In genomic region chr11:121232706-121233105, GRCm38 (mm10) we compare ENCODE assay signal across 22 mouse cellular contexts. TPM values are rescaled to one million over a fixed set of nuclear protein-coding genes. Genes with fewer than 3 reads are reported as not detected.
A peak's percentile ranks its signal among the peaks of the same experiment; 100 is the strongest.
DNase-seq lines count a peak whose midpoint lies in the region; ATAC-seq and TF ChIP-seq lines count a peak whose summit lies in the region.
"Had no signal": no experiment of that assay in that cellular context is flagged by ENCODE, and none has a peak within 500 bp of the region (broad histone marks: within the 10 kb centered on the region; RNA-seq: fewer than 3 reads in every experiment).

No protein-coding gene starts in this region.

- DNase-seq in midbrain, postnatal 0 days (ENCODE audit: low spot score): no peak
- DNase-seq in liver, embryonic 14.5 days (ENCODE audit: low read depth in 3 of 3, low spot score in 3 of 3): peak in 1 of 3 experiments; percentile 32
- DNase-seq in kidney, adult 18-20 months: no peak
- no peak for DNase-seq in thymus, postnatal 36 days
- no peak for DNase-seq in gastrocnemius, postnatal 36 days
- DNase-seq: B cell, adult 2 months; cerebellum, adult 9-11 months; gastrocnemius, postnatal 10 days; heart, postnatal 10 days; kidney, postnatal 4 days; lung, embryonic 14.5 days; thymus, adult 18-20 months had no signal

- intact Hi-C loops in gastrocnemius, postnatal 36 days (cut with DNase I): no loop called here

- ATAC-seq in heart, embryonic 13.5 days (ENCODE audit: extremely low read depth, insufficient number of reproducible peaks, low FRiP score, low TSS enrichment): no peak
- no peak for ATAC-seq in heart, embryonic 11.5 days (replicated peaks; ENCODE audit: insufficient number of reproducible peaks, low FRiP score, low TSS enrichment)
- ATAC-seq in midbrain, embryonic 13.5 days: no peak
- no peak for ATAC-seq in midbrain, postnatal 0 days (ENCODE audit: low FRiP score)
- ATAC-seq in liver, embryonic 14.5 days (ENCODE audit: insufficient read depth): no peak
- ATAC-seq: hindbrain, embryonic 16.5 days; intestine, embryonic 16.5 days had no signal

- no peak for TF ChIP-seq CTCF in midbrain, postnatal 0 days (IDR thresholded peaks at IDR 0.05)
- TF ChIP-seq CTCF in liver, embryonic 14.5 days (IDR thresholded peaks at IDR 0.05; ENCODE audit: low read depth): no peak

- H3K27ac ChIP-seq in heart, embryonic 13.5 days (replicated peaks): peak overlapping the region; percentile 43
- no peak overlapping the region; the same call in 1 of the 2 replicates for H3K27ac ChIP-seq in heart, embryonic 11.5 days (ENCODE audit: low read depth, low read length)
- H3K27ac ChIP-seq in midbrain, embryonic 13.5 days: no peak overlapping the region
- H3K27ac ChIP-seq in midbrain, postnatal 0 days (ENCODE audit: low read depth, low read length): no peak overlapping the region
- peak overlapping the region; percentile 55 for H3K27ac ChIP-seq in liver, embryonic 14.5 days
- H3K27ac ChIP-seq: forebrain, embryonic 12.5 days; kidney, embryonic 15.5 days; macrophage; midbrain, embryonic 10.5 days; neural tube, embryonic 13.5 days had no signal

- peak overlapping the region; percentile 55; the same call in 1 of the 2 replicates for H3K9ac ChIP-seq in heart, embryonic 13.5 days
- no peak overlapping the region for H3K9ac ChIP-seq in heart, embryonic 11.5 days (ENCODE audit: low read depth, low read length)
- 0 out of 2 replicates have a peak overlapping the region, but pooled peaks have one; percentile 28 for H3K9ac ChIP-seq in midbrain, embryonic 13.5 days (replicated peaks)
- no peak overlapping the region for H3K9ac ChIP-seq in midbrain, postnatal 0 days (replicated peaks; ENCODE audit: low read length, poor library complexity, severe bottlenecking)
- H3K9ac ChIP-seq in liver, embryonic 14.5 days (replicated peaks): no peak overlapping the region
- H3K9ac ChIP-seq: forebrain, embryonic 12.5 days; kidney, embryonic 15.5 days; lung, embryonic 14.5 days; neural tube, embryonic 13.5 days had no signal

- TF ChIP-seq EP300 in liver, embryonic 14.5 days (IDR thresholded peaks at IDR 0.05; ENCODE audit: low read depth): no peak

- no peaks in the 10 kb centered on the region for H3K9me3 ChIP-seq in heart, embryonic 13.5 days
- H3K9me3 ChIP-seq in heart, embryonic 11.5 days (replicated peaks; ENCODE audit: control insufficient read depth, low read length): no peaks in the 10 kb centered on the region
- no peaks in the 10 kb centered on the region for H3K9me3 ChIP-seq in midbrain, embryonic 13.5 days
- no peaks in the 10 kb centered on the region for H3K9me3 ChIP-seq in midbrain, postnatal 0 days (ENCODE audit: low read length)
- H3K9me3 ChIP-seq in liver, embryonic 14.5 days (ENCODE audit: control insufficient read depth, low read length): no peaks in the 10 kb centered on the region
- H3K9me3 ChIP-seq: forebrain, embryonic 12.5 days; kidney, embryonic 15.5 days; midbrain, embryonic 10.5 days; neural tube, embryonic 13.5 days had no signal

- 28% methylated on average over 4 of the region's 4 CpGs for WGBS in heart, embryonic 13.5 days
- WGBS in heart, embryonic 11.5 days (ENCODE audit: insufficient replicate concordance): 11% methylated on average over 4 of the region's 4 CpGs
- 35% methylated on average over 4 of the region's 4 CpGs for WGBS in midbrain, embryonic 13.5 days
- WGBS in midbrain, postnatal 0 days: 30% methylated on average over 4 of the region's 4 CpGs
- WGBS in liver, embryonic 14.5 days (ENCODE audit: insufficient replicate concordance): 23% methylated on average over 4 of the region's 4 CpGs

- no peak overlapping the region for H3K4me3 ChIP-seq in heart, embryonic 13.5 days
- H3K4me3 ChIP-seq in heart, embryonic 11.5 days (ENCODE audit: low read depth, low read length): no peak overlapping the region
- H3K4me3 ChIP-seq in midbrain, embryonic 13.5 days (replicated peaks): no peak overlapping the region
- no peak overlapping the region for H3K4me3 ChIP-seq in midbrain, postnatal 0 days (ENCODE audit: low read depth, low read length)
- H3K4me3 ChIP-seq in liver, embryonic 14.5 days (ENCODE audit: insufficient read depth in 1 of 2, low read depth in 2 of 2, low read length in 2 of 2): no peak overlapping the region
- H3K4me3 ChIP-seq: forebrain, embryonic 12.5 days; kidney, embryonic 15.5 days; midbrain, embryonic 10.5 days; neural tube, embryonic 13.5 days had no signal

- no peaks in the 10 kb centered on the region for H3K36me3 ChIP-seq in heart, embryonic 13.5 days
- H3K36me3 ChIP-seq in heart, embryonic 11.5 days (ENCODE audit: control insufficient read depth, insufficient read depth, low read length): no peaks in the 10 kb centered on the region
- H3K36me3 ChIP-seq in midbrain, embryonic 13.5 days: no peaks in the 10 kb centered on the region
- no peaks in the 10 kb centered on the region for H3K36me3 ChIP-seq in midbrain, postnatal 0 days (ENCODE audit: insufficient read depth, low read length)
- H3K36me3 ChIP-seq in liver, embryonic 14.5 days (replicated peaks; ENCODE audit: control insufficient read depth, insufficient read depth, low read depth): no peaks in the 10 kb centered on the region
- H3K36me3 ChIP-seq: forebrain, embryonic 12.5 days; kidney, embryonic 15.5 days; midbrain, embryonic 10.5 days; neural tube, embryonic 13.5 days had no signal

- peaks cover 40% of the 10 kb centered on the region for H3K4me1 ChIP-seq in heart, embryonic 13.5 days
- H3K4me1 ChIP-seq in heart, embryonic 11.5 days (ENCODE audit: control insufficient read depth, insufficient read depth, low read length): peaks cover 16% of the 10 kb centered on the region
- peaks cover 26% of the 10 kb centered on the region for H3K4me1 ChIP-seq in midbrain, embryonic 13.5 days (replicated peaks)
- H3K4me1 ChIP-seq in midbrain, postnatal 0 days (ENCODE audit: insufficient read depth, low read length): peaks cover 11% of the 10 kb centered on the region
- peaks cover 44 to 50% of the 10 kb centered on the region in 2 experiments for H3K4me1 ChIP-seq in liver, embryonic 14.5 days (replicated peaks; ENCODE audit: control insufficient read depth in 2 of 2, insufficient read depth in 2 of 2, low read length in 1 of 2)

- no peaks in the 10 kb centered on the region for H3K27me3 ChIP-seq in heart, embryonic 13.5 days (replicated peaks)
- H3K27me3 ChIP-seq in heart, embryonic 11.5 days (ENCODE audit: control insufficient read depth, insufficient read depth, low read length): no peaks in the 10 kb centered on the region
- H3K27me3 ChIP-seq in midbrain, embryonic 13.5 days: no peaks in the 10 kb centered on the region
- H3K27me3 ChIP-seq in midbrain, postnatal 0 days (ENCODE audit: insufficient read depth, low read length): no peaks in the 10 kb centered on the region
- no peaks in the 10 kb centered on the region for H3K27me3 ChIP-seq in liver, embryonic 14.5 days (ENCODE audit: control insufficient read depth, insufficient read depth, low read length)
- H3K27me3 ChIP-seq: forebrain, embryonic 12.5 days; kidney, embryonic 15.5 days; neural tube, embryonic 13.5 days had no signal

- 0 out of 2 replicates have a peak overlapping the region, but pooled peaks have one; percentile 0 for H3K4me2 ChIP-seq in heart, embryonic 13.5 days
- H3K4me2 ChIP-seq in heart, embryonic 11.5 days: no peak overlapping the region
- H3K4me2 ChIP-seq in midbrain, embryonic 13.5 days (replicated peaks): no peak overlapping the region
- H3K4me2 ChIP-seq in midbrain, postnatal 0 days (ENCODE audit: low read depth, low read length, poor library complexity, severe bottlenecking): no peak overlapping the region
- H3K4me2 ChIP-seq in liver, embryonic 14.5 days (ENCODE audit: low read depth): peak overlapping the region; percentile 20; the same call in 1 of the 2 replicates
- H3K4me2 ChIP-seq: forebrain, embryonic 12.5 days; kidney, embryonic 15.5 days; lung, embryonic 14.5 days; neural tube, embryonic 13.5 days had no signal

RNA-seq across cellular contexts. Expression of gene Cybc1, which starts 3.6 kb away (rescaled TPM):
- 21.5 and 21.6 TPM in 2 replicates for polyA plus RNA-seq in heart, embryonic 13.5 days (2015; fragmentation: Nextera tagmentation; extraction: Ambion mirVana)
- 20.5 and 21.7 TPM in 2 replicates for polyA plus RNA-seq in heart, embryonic 11.5 days (2014; fragmentation: Nextera tagmentation; extraction: Ambion mirVana)
- polyA plus RNA-seq in midbrain, embryonic 13.5 days (2015; fragmentation: Nextera tagmentation; extraction: Ambion mirVana): 42.6 and 43.8 TPM in 2 replicates
- 26.5 and 29.1 TPM in 2 replicates for total RNA-seq in midbrain, postnatal 0 days (2014; rRNA removed)
- polyA plus RNA-seq in midbrain, postnatal 0 days (2015; fragmentation: Nextera tagmentation; extraction: Ambion mirVana): 18.7 and 20.9 TPM in 2 replicates
- polyA plus RNA-seq in liver, embryonic 14.5 days (2012; rRNA removed): 14.8 and 16.1 TPM in 2 replicates
- polyA plus RNA-seq in liver, embryonic 14.5 days (2014; fragmentation: Nextera tagmentation; extraction: Ambion mirVana): 19.7 and 20.3 TPM in 2 replicates
- 1 to 10 TPM; 2.5 to 2.7 TPM for total RNA-seq in gastrocnemius, postnatal 36 days (2021)

RNA-seq across cellular contexts. Expression of gene Narf, which starts 4.3 kb away (rescaled TPM):
- 46.1 and 52.9 TPM in 2 replicates for polyA plus RNA-seq in heart, embryonic 13.5 days (2015; fragmentation: Nextera tagmentation; extraction: Ambion mirVana)
- polyA plus RNA-seq in heart, embryonic 11.5 days (2014; fragmentation: Nextera tagmentation; extraction: Ambion mirVana): 51.3 and 61.0 TPM in 2 replicates
- polyA plus RNA-seq in midbrain, embryonic 13.5 days (2015; fragmentation: Nextera tagmentation; extraction: Ambion mirVana): 105 and 108 TPM in 2 replicates
- 112 and 129 TPM in 2 replicates for total RNA-seq in midbrain, postnatal 0 days (2014; rRNA removed)
- 37.4 and 38.0 TPM in 2 replicates for polyA plus RNA-seq in midbrain, postnatal 0 days (2015; fragmentation: Nextera tagmentation; extraction: Ambion mirVana)
- 27.9 and 46.6 TPM in 2 replicates for polyA plus RNA-seq in liver, embryonic 14.5 days (2012; rRNA removed)
- polyA plus RNA-seq in liver, embryonic 14.5 days (2014; fragmentation: Nextera tagmentation; extraction: Ambion mirVana): 108 and 110 TPM in 2 replicates
- 100 to 1,000 TPM in 1 of 2 experiments, 10 to 100 TPM in 1; 94.7 to 102 TPM for total RNA-seq in gastrocnemius, postnatal 36 days (2021)

RNA-seq across cellular contexts. Expression of gene Foxk2, which starts 27.1 kb away (rescaled TPM):
- 5.0 and 5.1 TPM in 2 replicates for polyA plus RNA-seq in heart, embryonic 13.5 days (2015; fragmentation: Nextera tagmentation; extraction: Ambion mirVana)
- 8.4 and 8.6 TPM in 2 replicates for polyA plus RNA-seq in heart, embryonic 11.5 days (2014; fragmentation: Nextera tagmentation; extraction: Ambion mirVana)
- polyA plus RNA-seq in midbrain, embryonic 13.5 days (2015; fragmentation: Nextera tagmentation; extraction: Ambion mirVana): 11.9 and 13.0 TPM in 2 replicates
- total RNA-seq in midbrain, postnatal 0 days (2014; rRNA removed): 92.5 and 92.9 TPM in 2 replicates
- polyA plus RNA-seq in midbrain, postnatal 0 days (2015; fragmentation: Nextera tagmentation; extraction: Ambion mirVana): 13.2 and 13.7 TPM in 2 replicates
- polyA plus RNA-seq in liver, embryonic 14.5 days (2012; rRNA removed): 9.9 and 10.0 TPM in 2 replicates
- polyA plus RNA-seq in liver, embryonic 14.5 days (2014; fragmentation: Nextera tagmentation; extraction: Ambion mirVana): 3.1 and 4.2 TPM in 2 replicates
- total RNA-seq in gastrocnemius, postnatal 36 days (2021): 10 to 100 TPM; 24.6 to 24.9 TPM

RNA-seq across cellular contexts. Expression of gene Ogfod3, which starts 28.2 kb away (rescaled TPM):
- 28.4 and 34.6 TPM in 2 replicates for polyA plus RNA-seq in heart, embryonic 13.5 days (2015; fragmentation: Nextera tagmentation; extraction: Ambion mirVana)
- polyA plus RNA-seq in heart, embryonic 11.5 days (2014; fragmentation: Nextera tagmentation; extraction: Ambion mirVana): 25.3 and 29.9 TPM in 2 replicates
- 20.2 and 22.9 TPM in 2 replicates for polyA plus RNA-seq in midbrain, embryonic 13.5 days (2015; fragmentation: Nextera tagmentation; extraction: Ambion mirVana)
- total RNA-seq in midbrain, postnatal 0 days (2014; rRNA removed): 8.9 and 12.0 TPM in 2 replicates
- polyA plus RNA-seq in midbrain, postnatal 0 days (2015; fragmentation: Nextera tagmentation; extraction: Ambion mirVana): 25.2 and 32.5 TPM in 2 replicates
- 4.0 and 5.6 TPM in 2 replicates for polyA plus RNA-seq in liver, embryonic 14.5 days (2012; rRNA removed)
- 13.3 and 15.3 TPM in 2 replicates for polyA plus RNA-seq in liver, embryonic 14.5 days (2014; fragmentation: Nextera tagmentation; extraction: Ambion mirVana)
- 10 to 100 TPM; 11.0 to 12.0 TPM for total RNA-seq in gastrocnemius, postnatal 36 days (2021)

RNA-seq across cellular contexts. Expression of gene Hexdc, which starts 28.5 kb away (rescaled TPM):
- 7.6 and 8.4 TPM in 2 replicates for polyA plus RNA-seq in heart, embryonic 13.5 days (2015; fragmentation: Nextera tagmentation; extraction: Ambion mirVana)
- polyA plus RNA-seq in heart, embryonic 11.5 days (2014; fragmentation: Nextera tagmentation; extraction: Ambion mirVana): 6.2 and 7.9 TPM in 2 replicates
- polyA plus RNA-seq in midbrain, embryonic 13.5 days (2015; fragmentation: Nextera tagmentation; extraction: Ambion mirVana): 18.2 and 21.1 TPM in 2 replicates
- total RNA-seq in midbrain, postnatal 0 days (2014; rRNA removed): 85.2 and 87.4 TPM in 2 replicates
- 37.4 and 38.1 TPM in 2 replicates for polyA plus RNA-seq in midbrain, postnatal 0 days (2015; fragmentation: Nextera tagmentation; extraction: Ambion mirVana)
- 7.4 and 8.1 TPM in 2 replicates for polyA plus RNA-seq in liver, embryonic 14.5 days (2012; rRNA removed)
- 2.3 and 2.7 TPM in 2 replicates for polyA plus RNA-seq in liver, embryonic 14.5 days (2014; fragmentation: Nextera tagmentation; extraction: Ambion mirVana)
- total RNA-seq in gastrocnemius, postnatal 36 days (2021): 1 to 10 TPM; 6.8 to 7.5 TPM

Comparison
In these comparisons a context has a peak if more than half of its experiments do, and no peak if none do; other contexts are left out.
1. H3K27ac ChIP-seq: peak in heart, embryonic 13.5 days (single experiment) and liver, embryonic 14.5 days (single experiment); none in heart, embryonic 11.5 days (single experiment), midbrain, embryonic 13.5 days (single experiment) and midbrain, postnatal 0 days (single experiment).
2. H3K4me2 ChIP-seq: peak in heart, embryonic 13.5 days (single experiment) and liver, embryonic 14.5 days (single experiment); none in heart, embryonic 11.5 days (single experiment), midbrain, embryonic 13.5 days (single experiment) and midbrain, postnatal 0 days (single experiment).
3. H3K9ac ChIP-seq: peak in heart, embryonic 13.5 days (single experiment) and midbrain, embryonic 13.5 days (single experiment); none in heart, embryonic 11.5 days (single experiment), midbrain, postnatal 0 days (single experiment) and liver, embryonic 14.5 days (single experiment).